Mouse (Mus musculus) embryo, embryonic 11.5 days (tissue): ENCODE data around the gene Pde4c.

Experiments used
- DNase-seq: peaks from one replicate; pipeline ENCODE4 v3.0.0-alpha.2; 2012; ENCODE audit warnings: low read depth, low spot score

Gene Pde4c

GRCm38 (mm10) chr8:70723486-70724210 lies at the start of gene Pde4c:
Gene Pde4c (plus strand): TSS chr8:70723720.
- no peak for DNase-seq

- DNase-seq = no peak
These were observed 49.4 kb upstream of the Pde4c start for GRCm38 (mm10) chr8:70674109-70674508.

- no peak for DNase-seq
These were observed 48.8 kb upstream of the Pde4c start for GRCm38 (mm10) chr8:70674716-70675115.

- DNase-seq = no peak
These were observed 48.2 kb upstream of the Pde4c start for GRCm38 (mm10) chr8:70675336-70675735.

GRCm38 (mm10) chr8:70677451-70678080 lies 46.0 kb upstream of the Pde4c start:
- no peak for DNase-seq

DNA sequence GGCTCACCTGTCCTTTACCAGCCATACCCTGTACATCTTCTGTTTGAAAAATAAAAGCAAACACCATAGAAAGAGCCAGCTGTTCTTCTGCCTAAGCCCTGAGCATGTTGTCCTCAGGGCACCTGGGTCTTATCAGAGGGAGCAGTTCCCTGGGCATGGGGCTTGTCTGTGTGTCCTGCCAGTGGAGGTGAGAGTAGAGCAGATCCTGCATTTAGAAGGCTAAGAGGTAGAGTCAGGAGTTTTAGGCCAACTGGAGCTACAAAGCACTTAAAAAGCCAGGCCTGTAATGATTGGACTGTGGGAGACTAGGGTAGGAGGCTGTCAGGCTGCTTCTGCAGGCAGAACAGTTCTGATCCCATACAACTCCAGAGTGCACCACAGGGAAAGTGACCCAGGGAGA lies 44.8 kb upstream of the Pde4c start:
- no peak for DNase-seq

DNA sequence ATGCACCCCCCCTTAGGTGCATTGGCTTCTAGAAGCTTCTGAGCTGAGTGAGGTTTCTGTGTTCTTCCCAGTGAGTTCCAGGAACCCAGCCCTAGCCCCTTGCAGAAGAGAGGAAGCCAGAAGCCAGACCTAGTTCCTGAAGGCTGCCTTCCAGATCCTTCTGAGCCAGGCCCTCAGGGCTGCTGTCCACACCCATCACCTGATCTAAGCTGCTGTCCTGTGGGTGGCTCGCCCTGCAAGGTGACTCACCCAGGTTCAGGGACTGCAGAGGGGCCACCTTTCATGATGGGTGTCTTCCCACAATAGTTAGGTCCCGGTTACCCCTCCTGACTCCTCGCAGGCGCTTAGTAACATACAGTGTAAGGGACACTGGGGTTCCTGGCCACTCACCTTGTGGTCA lies 44.1 kb upstream of the Pde4c start:
- no peak for DNase-seq

DNA sequence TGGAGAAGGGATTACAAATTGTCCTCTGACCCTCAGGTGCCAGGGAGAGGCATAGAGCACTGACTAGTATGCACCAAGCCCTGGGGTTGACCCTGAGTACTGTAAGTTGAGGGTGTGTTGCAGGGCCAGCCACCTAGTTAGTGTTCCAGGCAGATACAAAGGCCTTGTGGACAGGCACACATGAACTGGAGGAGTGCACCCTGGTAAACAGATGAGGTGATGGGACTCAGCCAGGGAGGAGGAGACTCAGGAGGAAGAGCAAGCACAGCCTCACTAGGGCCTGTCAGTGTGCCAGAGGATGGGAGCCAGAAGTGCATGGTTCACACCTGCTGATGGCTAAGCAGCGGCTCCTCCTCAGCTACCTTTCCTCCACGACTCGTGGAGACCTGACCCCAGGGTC lies 43.5 kb upstream of the Pde4c start:
- no peak for DNase-seq

DNA sequence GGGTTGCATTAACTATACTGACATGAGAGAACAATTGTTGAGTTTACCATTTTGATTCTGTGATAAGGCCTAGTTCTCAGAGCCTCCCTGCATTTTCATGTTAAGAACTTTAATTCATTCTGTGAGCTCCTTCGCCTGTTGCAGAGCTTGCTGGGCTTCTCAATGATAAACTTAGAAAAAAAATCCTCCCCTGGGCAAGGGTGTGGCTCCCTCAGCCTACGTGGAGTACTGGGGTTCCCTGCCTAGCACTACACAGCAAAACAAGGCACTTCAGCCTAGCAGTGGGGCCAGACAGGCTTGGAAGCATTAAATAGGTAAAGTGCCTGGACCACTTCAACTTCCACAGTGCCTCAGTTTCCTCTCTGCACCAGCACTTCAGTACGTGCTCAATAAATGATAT lies 42.1 kb upstream of the Pde4c start:
- DNase-seq = no peak

- DNase-seq = no peak
These were observed 41.3 kb upstream of the Pde4c start for GRCm38 (mm10) chr8:70682193-70682592.

- DNase-seq = no peak
These were observed 40.8 kb upstream of the Pde4c start for GRCm38 (mm10) chr8:70682692-70683091.

GRCm38 (mm10) chr8:70684291-70684690 lies 39.2 kb upstream of the Pde4c start:
- no peak for DNase-seq

- no peak for DNase-seq
These were observed 35.9 kb upstream of the Pde4c start for GRCm38 (mm10) chr8:70687576-70687975.

- DNase-seq = no peak
These were observed 35.4 kb upstream of the Pde4c start for GRCm38 (mm10) chr8:70688136-70688535.

DNA sequence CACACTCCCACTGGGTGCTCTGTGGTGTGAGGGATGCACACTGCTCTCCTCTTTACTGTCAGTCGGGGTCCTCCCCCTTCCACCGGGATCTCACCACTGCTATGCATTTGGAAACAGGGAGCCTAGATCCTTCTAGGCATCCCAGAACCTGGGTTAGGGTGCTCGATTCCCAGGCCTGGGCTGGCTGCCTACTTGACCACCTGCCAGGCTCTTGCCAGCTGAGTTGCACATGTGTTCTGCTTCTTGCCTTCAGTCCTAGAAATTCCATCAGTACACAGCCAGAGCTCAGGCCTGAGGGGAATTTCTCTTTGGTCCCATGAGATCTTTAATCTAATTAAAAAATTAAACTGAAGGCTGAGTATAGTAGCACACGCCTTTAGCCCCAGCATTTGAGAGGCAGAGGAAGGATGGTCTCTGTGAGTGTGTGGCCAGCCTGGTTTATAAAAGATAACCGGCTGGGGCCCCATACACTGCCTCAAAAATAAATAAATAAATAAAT lies 33.6 kb upstream of the Pde4c start:
- no peak for DNase-seq

DNA sequence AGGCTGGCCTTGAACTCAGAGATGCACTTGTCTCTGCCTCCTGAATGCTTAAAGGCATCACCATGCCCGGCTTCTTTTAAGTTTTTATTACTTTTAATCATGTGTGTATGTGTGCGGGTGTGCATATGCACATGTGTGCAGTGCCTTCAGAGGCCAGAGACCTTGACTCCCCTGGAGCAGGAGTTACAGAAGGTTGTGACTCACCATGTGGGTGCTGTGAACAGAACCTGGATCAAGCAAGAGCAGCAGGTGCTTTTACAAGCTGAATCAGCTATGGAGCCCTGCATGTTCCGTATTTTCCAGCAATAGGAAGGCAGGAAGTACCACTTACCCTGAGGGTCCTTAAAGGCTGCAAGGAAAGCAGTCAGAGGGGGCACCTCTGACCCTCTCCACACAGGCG lies 32.3 kb upstream of the Pde4c start:
- no peak for DNase-seq

GRCm38 (mm10) chr8:70691727-70692231 lies 31.7 kb upstream of the Pde4c start:
- peak; percentile 86 for DNase-seq

- DNase-seq = no peak
These were observed 29.9 kb upstream of the Pde4c start for GRCm38 (mm10) chr8:70693636-70694035.

DNA sequence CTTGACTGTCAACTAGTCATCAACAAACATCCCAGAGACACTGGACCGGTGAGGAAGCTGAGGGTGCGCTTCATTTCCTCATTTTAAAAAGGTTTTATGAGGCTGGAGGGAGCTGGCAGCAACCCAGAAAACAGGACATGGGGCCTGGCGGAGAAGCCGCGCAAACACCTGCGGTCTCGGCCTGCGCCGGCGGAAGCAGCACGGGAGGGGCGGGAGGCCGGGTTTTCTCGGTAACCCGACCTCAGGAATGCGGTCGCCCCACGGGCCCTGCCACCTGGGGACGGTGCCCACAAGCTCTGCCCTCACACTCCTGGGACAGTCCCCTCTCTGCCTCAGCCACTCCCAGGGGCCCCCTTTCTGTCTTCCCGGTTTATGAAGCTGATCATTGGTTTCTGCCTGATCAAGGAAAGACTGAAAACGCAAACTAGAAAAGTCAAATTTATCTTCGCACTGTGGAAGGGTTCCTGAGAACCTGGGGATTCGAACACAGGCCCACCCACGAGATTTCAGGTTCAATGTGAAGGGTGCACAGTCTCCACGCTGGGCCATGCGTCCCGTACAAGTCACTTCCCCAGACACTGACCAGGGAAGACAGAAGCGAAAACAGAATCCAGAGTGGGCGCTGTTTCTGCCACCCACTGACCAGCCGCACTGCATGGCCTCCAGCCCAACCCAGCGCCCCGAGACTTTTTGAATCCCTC lies 28.1 kb upstream of the Pde4c start:
- DNase-seq = no peak

GRCm38 (mm10) chr8:70696019-70696885 lies 27.3 kb upstream of the Pde4c start:
- peak; percentile 79 for DNase-seq

DNA sequence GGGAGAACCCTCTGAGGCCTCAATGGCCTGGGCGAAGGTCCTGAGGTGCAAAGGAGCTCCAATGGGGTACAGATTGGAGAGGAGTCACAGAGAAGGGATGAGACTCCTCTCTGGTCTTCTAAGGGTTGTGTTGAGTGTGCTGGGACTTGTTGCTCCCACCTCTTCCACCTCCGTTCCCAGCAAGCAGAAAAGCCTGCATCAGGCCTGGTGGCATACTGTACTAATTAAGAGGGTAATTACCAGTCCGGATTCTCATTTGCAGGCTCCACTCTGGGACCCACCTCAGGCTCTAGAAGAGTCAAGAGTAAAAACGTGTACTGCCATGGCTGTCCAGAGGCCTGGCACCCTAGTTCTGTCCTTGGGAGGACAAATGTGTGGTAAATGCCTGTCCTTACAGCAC lies 26.6 kb upstream of the Pde4c start:
- no peak for DNase-seq
